Mouse (Mus musculus): ENCODE measurements around the gene Icam1. TPM values are rescaled to one million over a fixed set of nuclear protein-coding genes. Genes with fewer than 3 reads are reported as not detected.

Icam1 gene
- polyA plus RNA-seq, 1 experiment from 2014 or later: 12.3 TPM

DNA sequence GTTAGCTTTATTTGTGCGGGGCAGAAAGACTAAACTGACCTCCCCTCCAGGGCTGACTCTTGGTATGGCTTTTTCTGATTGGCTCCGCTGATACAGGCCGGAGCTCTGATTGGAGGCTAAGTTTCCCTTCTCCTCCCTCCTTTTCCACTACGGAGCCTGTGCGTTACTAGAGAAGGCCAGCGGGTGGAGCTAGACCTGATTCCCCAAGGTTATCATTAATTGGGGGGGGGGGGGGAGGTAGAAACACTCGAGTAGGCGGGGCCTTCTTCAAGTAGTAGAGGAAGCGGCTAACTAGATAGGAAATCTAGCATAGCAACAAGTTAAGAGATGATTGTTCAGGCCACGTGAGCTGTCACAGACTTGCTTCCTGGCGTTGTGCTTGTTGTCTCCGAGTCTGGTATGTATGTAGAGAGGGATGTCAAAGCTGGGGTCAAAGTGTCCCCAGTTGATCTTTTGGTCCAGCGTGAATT lies 15.0 kb downstream of the Icam1 start:
- no peak overlapping the region for H3K9ac ChIP-seq (ENCODE audit: low read depth, low read length)
- 0% methylated on average over 13 of the region's 13 CpGs for WGBS
- TF ChIP-seq CTCF (IDR thresholded peaks at IDR 0.05; ENCODE audit: low read depth): peak; percentile 73

DNA sequence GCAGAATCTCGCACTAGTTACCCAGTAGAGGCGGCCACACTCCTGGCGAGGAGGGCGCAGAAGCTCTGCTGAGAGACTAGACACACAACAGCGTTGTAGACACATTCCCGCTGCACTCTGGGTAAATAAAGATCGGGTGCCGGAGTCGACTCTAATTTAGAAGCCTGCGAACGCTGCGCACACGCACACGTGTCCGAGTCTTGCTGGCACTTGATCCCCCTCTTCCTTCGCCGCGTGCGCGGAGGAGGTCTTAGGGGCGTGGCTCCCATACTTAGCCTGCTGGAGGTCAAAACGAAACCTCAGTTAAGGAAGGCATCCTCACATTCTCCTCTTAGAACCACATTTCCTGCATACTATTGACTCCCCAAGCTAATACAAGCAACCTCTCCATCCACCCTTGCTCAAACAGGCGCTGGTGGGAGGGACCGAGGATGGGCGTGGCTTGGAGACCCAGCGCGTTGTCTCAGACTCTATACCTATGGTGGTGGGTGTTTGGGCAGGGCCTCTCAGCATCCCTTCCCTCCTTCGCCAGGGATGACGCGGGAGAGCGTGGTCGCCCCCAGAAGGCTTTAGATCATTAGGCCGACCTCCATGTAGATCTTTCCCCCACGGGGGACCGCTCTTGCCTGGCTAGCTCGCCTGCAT lies 15.6 kb downstream of the Icam1 start:
- peaks cover 34% of the 10 kb centered on the region for H3K27me3 ChIP-seq (ENCODE audit: insufficient read depth, low read length)
- under 1% methylated on average over 36 of the region's 36 CpGs for WGBS
- H3K4me1 ChIP-seq (replicated peaks; ENCODE audit: insufficient read depth, low read length): peaks cover 29% of the 10 kb centered on the region
- TF ChIP-seq CTCF (IDR thresholded peaks at IDR 0.05; ENCODE audit: low read depth): no peak
- peak overlapping the region; percentile 93 for H3K4me2 ChIP-seq (ENCODE audit: low read length)
- no peaks in the 10 kb centered on the region for H3K36me3 ChIP-seq (ENCODE audit: insufficient read depth, low read length)
- H3K4me3 ChIP-seq (replicated peaks; ENCODE audit: low read depth, low read length): peak overlapping the region; percentile 44
- H3K27ac ChIP-seq: no peak overlapping the region
- DNase-seq (ENCODE audit: low spot score): peak; percentile 80
- ATAC-seq (replicated peaks; ENCODE audit: low FRiP score, low read depth): peak; percentile 2; the same call in 1 of the 2 replicates
- H3K9ac ChIP-seq (ENCODE audit: low read depth, low read length): no peak overlapping the region
- H3K9me3 ChIP-seq (replicated peaks; ENCODE audit: low read length): no peaks in the 10 kb centered on the region

More for the DNA sequence above, 15.0 kb downstream of the Icam1 start:
- DNase-seq (ENCODE audit: low spot score): peak; percentile 97
- peaks cover 25% of the 10 kb centered on the region for H3K4me1 ChIP-seq (replicated peaks; ENCODE audit: insufficient read depth, low read length)
- peak overlapping the region; percentile 93 for H3K4me2 ChIP-seq (ENCODE audit: low read length)
- no peaks in the 10 kb centered on the region for H3K36me3 ChIP-seq (ENCODE audit: insufficient read depth, low read length)
- no peak overlapping the region for H3K27ac ChIP-seq
- no peaks in the 10 kb centered on the region for H3K9me3 ChIP-seq (replicated peaks; ENCODE audit: low read length)
- H3K4me3 ChIP-seq (replicated peaks; ENCODE audit: low read depth, low read length): peak overlapping the region; percentile 44
- peak; percentile 47; the same call in 1 of the 2 replicates for ATAC-seq (replicated peaks; ENCODE audit: low FRiP score, low read depth)
- H3K27me3 ChIP-seq (ENCODE audit: insufficient read depth, low read length): peaks cover 29% of the 10 kb centered on the region

DNA sequence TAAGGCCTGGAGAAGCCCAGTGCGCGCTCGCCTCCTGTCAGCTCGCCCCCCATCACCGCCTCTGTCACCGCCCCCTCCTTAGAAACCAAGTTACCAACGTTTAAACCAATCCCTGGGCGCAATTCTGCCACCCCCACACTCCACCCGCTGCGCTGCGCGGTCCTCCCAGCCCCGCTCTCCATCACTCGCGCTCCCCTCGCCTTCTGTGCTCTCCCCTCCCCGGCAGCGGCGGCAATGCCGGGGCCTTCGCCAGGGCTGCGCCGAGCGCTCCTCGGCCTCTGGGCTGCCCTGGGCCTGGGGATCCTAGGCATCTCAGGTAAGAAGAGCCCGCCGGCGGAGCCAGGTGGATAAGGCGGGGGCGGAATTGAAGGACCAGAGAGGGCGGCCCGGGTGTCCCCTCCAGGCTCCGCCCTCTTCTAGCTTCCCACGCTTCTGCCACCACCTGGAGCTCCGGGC lies 16.1 kb downstream of the Icam1 start, which contains the start of gene Icam5:
TSS of gene Icam5 (plus strand) at position 178 of the 456 bp plus-strand sequence.
- peak within 1 kb of the TSS; percentile 93 for H3K4me2 ChIP-seq (ENCODE audit: low read length)
- H3K9me3 ChIP-seq (replicated peaks; ENCODE audit: low read length): no peaks in the 10 kb centered on the region
- peak within 1 kb of the TSS; percentile 44 for H3K4me3 ChIP-seq (replicated peaks; ENCODE audit: low read depth, low read length)
- ATAC-seq (replicated peaks; ENCODE audit: low FRiP score, low read depth) (no peak), DNase-seq (ENCODE audit: low spot score) (no peak)
- H3K27ac ChIP-seq: no peak within 1 kb of the TSS
- no peak for TF ChIP-seq CTCF (IDR thresholded peaks at IDR 0.05; ENCODE audit: low read depth)
- peaks cover 29% of the 10 kb centered on the region for H3K4me1 ChIP-seq (replicated peaks; ENCODE audit: insufficient read depth, low read length)
- under 1% methylated on average over 33 of the region's 35 CpGs for WGBS
- H3K36me3 ChIP-seq (ENCODE audit: insufficient read depth, low read length): no peaks in the 10 kb centered on the region
- H3K27me3 ChIP-seq (ENCODE audit: insufficient read depth, low read length): peaks cover 40% of the 10 kb centered on the region
- peak within 1 kb of the TSS; percentile 24 for H3K9ac ChIP-seq (ENCODE audit: low read depth, low read length)

DNA sequence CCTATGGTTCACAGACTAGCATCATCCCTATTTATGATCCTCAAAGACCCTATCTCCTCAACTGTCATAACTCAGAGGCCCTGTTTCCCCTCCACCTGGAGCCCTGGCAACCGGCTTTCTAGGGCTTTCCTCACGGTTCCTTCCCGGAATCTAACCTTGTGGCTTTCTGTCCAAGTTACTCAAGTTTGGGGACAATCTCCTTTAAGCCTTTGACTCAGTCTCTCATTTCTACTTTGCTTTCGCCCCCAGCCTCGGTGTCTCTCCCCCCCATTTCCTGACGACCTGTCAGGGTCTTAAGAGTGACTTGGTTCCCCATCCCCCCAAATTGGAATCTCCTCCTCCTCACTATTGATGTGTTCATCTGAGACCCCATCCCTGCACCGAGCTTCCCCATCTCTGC lies 16.7 kb downstream of the Icam1 start:
- ATAC-seq (replicated peaks; ENCODE audit: low FRiP score, low read depth) (no peak), DNase-seq (ENCODE audit: low spot score) (no peak)
- TF ChIP-seq CTCF (IDR thresholded peaks at IDR 0.05; ENCODE audit: low read depth): no peak
- H3K4me3 ChIP-seq (replicated peaks; ENCODE audit: low read depth, low read length): peak overlapping the region; percentile 44
- no peaks in the 10 kb centered on the region for H3K9me3 ChIP-seq (replicated peaks; ENCODE audit: low read length)
- no peaks in the 10 kb centered on the region for H3K36me3 ChIP-seq (ENCODE audit: insufficient read depth, low read length)
- peak overlapping the region; percentile 93 for H3K4me2 ChIP-seq (ENCODE audit: low read length)
- peaks cover 46% of the 10 kb centered on the region for H3K27me3 ChIP-seq (ENCODE audit: insufficient read depth, low read length)
- no peak overlapping the region for H3K9ac ChIP-seq (ENCODE audit: low read depth, low read length)
- 2% methylated on average over 7 of the region's 7 CpGs for WGBS
- no peak overlapping the region for H3K27ac ChIP-seq
- peaks cover 34% of the 10 kb centered on the region for H3K4me1 ChIP-seq (replicated peaks; ENCODE audit: insufficient read depth, low read length)

DNA sequence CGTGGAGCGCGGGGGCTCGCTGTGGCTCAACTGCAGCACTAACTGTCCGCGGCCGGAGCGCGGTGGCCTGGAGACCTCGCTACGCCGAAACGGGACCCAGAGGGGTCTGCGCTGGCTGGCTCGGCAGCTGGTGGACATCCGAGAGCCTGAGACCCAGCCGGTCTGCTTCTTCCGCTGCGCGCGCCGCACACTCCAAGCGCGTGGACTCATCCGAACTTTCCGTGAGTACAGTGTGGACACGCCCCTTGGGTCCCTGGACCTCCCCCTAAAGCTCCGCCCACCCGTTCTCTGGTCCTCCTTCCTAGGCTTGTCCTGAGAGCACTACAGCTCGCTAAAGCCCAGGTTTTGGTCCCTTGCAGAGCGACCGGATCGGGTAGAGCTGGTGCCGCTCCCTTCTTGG lies 17.4 kb downstream of the Icam1 start:
- Histone ChIP-seq H3K27ac (no peak overlapping the region), H3K9ac (ENCODE audit: low read depth, low read length) (peak overlapping the region; percentile 24; the same call in 1 of the 2 replicates), H3K9me3 (replicated peaks; ENCODE audit: low read length) (no peaks in the 10 kb centered on the region), H3K4me3 (replicated peaks; ENCODE audit: low read depth, low read length) (peak overlapping the region; percentile 44), H3K4me2 (ENCODE audit: low read length) (peak overlapping the region; percentile 93), H3K4me1 (replicated peaks; ENCODE audit: insufficient read depth, low read length) (peaks cover 39% of the 10 kb centered on the region), H3K27me3 (ENCODE audit: insufficient read depth, low read length) (peaks cover 52% of the 10 kb centered on the region), H3K36me3 (ENCODE audit: insufficient read depth, low read length) (no peaks in the 10 kb centered on the region)
- DNase-seq (ENCODE audit: low spot score) (peak; percentile 95), ATAC-seq (replicated peaks; ENCODE audit: low FRiP score, low read depth) (peak; percentile 46)
- under 1% methylated on average over 34 of the region's 34 CpGs for WGBS
- no peak for TF ChIP-seq CTCF (IDR thresholded peaks at IDR 0.05; ENCODE audit: low read depth)

DNA sequence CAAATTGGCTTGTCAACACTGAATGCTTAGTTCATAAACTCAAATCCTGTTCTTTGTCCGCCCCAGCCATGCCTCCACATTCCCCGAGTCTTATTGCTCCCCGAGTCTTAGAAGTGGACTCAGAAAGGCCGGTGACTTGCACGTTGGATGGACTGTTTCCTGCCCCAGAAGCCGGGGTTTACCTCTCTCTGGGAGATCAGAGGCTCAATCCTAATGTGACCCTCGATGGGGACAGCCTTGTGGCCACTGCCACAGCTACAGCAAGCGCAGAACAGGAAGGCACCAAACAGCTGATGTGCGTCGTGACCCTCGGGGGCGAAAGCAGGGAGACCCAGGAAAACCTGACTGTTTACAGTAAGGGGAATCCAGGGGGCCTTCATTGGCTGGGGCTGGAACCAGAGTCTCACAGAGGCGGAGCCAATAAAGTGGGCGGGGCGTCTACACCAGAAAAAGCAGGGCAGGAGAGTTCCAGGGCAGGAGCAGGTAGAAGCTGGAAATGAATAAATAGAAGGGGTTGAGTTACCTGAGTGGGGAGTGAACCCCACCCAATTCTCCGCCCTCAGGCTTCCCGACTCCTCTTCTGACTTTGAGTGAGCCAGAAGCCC lies 18.8 kb downstream of the Icam1 start:
- 6% methylated on average over 17 of the region's 17 CpGs for WGBS
- H3K36me3 ChIP-seq (ENCODE audit: insufficient read depth, low read length): no peaks in the 10 kb centered on the region
- H3K27ac ChIP-seq: no peak overlapping the region
- 0 out of 2 replicates have a peak overlapping the region, but pooled peaks have one; percentile 5 for H3K4me2 ChIP-seq (ENCODE audit: low read length)
- ATAC-seq (replicated peaks; ENCODE audit: low FRiP score, low read depth) (no peak), DNase-seq (ENCODE audit: low spot score) (no peak)
- peaks cover 35% of the 10 kb centered on the region for H3K4me1 ChIP-seq (replicated peaks; ENCODE audit: insufficient read depth, low read length)
- no peaks in the 10 kb centered on the region for H3K9me3 ChIP-seq (replicated peaks; ENCODE audit: low read length)
- no peak for TF ChIP-seq CTCF (IDR thresholded peaks at IDR 0.05; ENCODE audit: low read depth)
- no peak overlapping the region for H3K4me3 ChIP-seq (replicated peaks; ENCODE audit: low read depth, low read length)
- H3K9ac ChIP-seq (ENCODE audit: low read depth, low read length): no peak overlapping the region
- H3K27me3 ChIP-seq (ENCODE audit: insufficient read depth, low read length): peaks cover 59% of the 10 kb centered on the region
